Mouse (Mus musculus): ENCODE measurements around the gene Nudt3.
A peak's percentile ranks its signal among the peaks of the same experiment; 100 is the strongest.
"Not testable (repeated sequence)": the region's sequence is repeated elsewhere in the genome, so short reads cannot be mapped to it uniquely, and the experiment has no call there.

The Nudt3 gene

DNA sequence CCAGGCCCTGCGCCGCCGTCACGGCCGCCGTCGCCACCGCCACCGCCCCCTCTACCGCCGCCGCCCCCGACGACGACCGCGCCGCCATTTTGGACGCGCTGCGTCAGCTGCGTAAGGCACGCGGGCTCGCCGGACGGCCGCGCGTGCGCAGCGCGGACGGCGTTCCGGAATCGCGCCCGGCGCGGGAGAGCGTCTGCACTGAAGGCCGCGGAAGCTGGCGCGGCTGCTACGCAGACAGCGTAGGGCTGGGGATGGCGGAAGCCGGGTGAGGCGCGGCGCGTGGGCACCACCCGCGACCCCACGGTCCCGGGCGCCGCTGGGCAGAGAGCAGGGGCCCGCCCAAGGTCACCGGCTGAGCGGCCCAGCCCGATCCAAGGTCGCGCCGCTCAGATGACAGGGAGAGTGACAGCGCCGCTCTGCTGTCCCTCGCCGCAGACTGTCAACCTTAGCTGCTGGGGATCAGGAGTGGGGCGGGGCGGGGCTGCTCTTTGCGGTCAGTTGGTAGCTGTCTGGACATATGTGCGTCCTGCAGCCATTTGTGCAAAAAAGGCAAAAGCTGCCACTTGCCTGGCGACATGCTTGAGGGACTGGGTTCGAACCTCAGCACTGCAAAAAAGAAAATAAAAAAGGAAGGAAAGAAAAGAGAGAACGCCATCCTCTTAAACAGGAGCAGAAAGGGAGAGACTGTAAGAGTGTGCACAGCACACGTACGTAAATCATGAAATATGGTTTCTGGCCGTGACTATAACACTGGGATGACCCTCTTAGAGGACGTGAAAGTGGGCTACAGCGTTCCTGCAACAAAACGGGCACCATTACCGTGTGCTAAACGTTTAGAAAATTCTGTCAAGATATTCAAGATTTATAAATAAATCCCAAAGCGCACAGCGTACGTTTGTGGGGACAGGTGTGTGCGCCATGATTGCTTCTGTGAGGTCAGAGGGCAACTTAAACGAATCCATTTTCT, at the start of gene Nudt3:
TSS of gene Nudt3 (minus strand) at position 136 of the 967 bp plus-strand sequence.
- peak; percentile 85 for DNase-seq (ENCODE audit: low read depth, low spot score)

DNA sequence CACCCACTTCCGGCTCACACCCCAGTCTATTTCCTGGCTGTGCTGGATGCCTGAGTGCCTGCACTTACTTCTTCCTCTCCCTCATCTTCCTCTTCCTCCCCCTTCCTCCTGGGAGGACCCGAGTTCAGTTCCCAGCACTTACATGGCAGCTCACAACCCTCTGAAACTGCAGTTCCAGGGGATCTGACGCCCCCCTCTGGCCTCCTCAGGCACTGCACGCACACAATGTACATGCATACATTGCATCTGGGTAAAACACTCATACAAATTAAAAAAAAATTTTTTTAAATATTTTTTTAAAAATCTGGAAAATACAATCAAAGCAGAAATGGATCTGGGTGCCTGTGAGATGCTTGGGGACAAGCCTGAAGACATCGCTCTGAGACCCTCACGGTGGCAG, 48.4 kb upstream of the Nudt3 start:
- no peak for DNase-seq (ENCODE audit: low read depth, low spot score)

DNA sequence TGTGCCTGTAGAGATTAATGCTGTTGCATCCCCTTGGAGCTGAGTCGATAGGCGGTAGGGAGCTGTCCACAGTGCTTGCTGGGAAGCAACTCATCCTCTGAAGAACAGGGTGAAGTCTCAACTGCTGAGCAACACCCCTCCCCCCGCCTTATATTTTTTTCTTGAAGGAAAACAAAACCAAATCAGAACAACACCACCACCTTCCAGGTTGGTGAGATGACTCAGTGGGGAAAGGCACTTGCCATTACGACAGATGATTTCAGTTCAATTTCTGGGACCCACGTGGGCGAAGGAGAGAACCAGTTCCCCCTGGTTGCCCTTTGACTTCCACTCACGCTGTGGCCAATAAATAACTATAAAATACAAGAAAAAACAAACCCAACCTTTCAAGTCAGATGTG, 35.5 kb upstream of the Nudt3 start:
- DNase-seq (ENCODE audit: low read depth, low spot score): no peak

DNA sequence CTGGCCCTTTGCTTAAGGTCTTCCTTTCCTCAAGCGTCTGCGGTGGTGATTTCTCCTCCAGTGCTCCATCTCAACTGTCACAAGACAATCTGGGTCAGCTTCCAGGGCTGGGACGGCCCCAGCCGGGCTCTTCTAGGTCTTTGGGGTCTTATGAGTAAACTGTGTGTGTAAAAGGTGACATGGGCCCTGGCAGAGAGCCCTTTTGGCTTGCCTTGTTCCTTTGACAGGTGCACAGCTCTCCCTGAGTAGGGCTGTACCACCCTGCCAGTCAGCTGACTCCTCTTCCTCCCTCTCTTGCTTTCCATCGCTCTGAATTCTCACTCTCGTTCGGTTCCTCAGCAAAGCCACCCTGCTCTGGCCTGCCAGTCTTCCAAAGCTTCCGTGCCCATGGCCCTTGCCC, 33.8 kb upstream of the Nudt3 start:
- no peak for DNase-seq (ENCODE audit: low read depth, low spot score)

DNA sequence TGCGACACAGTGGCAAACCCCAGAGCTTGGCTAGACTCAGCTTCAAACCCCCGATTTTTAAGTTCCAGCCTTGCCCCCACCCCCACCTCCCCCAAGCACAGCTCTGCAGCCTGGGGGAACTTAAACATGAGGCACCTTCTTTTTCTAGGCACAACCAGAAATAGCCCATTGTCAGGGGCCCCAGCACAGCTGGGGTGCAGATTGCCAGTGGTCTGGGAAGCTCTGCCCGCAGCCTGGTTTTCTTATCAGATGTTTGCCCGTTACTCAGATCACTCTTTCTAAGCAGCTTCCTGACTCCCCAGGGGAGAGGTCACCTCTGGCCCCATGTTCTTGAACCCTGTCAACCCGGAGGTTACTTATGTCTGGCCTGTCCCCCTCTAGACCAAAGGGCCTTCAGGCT, 33.1 kb upstream of the Nudt3 start:
- no peak for DNase-seq (ENCODE audit: low read depth, low spot score)

DNA sequence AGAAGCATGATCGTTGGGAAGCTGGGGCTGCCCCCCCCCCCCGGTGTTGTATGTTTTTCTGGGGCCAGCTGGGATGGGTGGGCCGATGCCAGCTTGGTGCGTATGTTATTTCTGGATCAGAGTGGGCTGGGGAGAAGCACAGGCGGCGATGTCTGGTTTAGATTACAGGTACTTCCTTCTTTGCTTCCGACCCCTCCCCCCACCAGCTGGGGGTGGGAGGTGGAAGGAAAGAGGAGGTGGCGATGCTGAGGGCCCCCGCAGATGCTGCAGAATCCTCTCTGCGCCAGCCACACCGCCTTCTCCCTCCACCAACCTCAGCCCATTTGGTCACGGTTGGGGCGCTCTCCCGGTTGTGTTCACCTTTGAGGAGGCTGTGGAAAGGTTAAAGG, 32.7 kb upstream of the Nudt3 start:
- no peak for DNase-seq (ENCODE audit: low read depth, low spot score)

DNA sequence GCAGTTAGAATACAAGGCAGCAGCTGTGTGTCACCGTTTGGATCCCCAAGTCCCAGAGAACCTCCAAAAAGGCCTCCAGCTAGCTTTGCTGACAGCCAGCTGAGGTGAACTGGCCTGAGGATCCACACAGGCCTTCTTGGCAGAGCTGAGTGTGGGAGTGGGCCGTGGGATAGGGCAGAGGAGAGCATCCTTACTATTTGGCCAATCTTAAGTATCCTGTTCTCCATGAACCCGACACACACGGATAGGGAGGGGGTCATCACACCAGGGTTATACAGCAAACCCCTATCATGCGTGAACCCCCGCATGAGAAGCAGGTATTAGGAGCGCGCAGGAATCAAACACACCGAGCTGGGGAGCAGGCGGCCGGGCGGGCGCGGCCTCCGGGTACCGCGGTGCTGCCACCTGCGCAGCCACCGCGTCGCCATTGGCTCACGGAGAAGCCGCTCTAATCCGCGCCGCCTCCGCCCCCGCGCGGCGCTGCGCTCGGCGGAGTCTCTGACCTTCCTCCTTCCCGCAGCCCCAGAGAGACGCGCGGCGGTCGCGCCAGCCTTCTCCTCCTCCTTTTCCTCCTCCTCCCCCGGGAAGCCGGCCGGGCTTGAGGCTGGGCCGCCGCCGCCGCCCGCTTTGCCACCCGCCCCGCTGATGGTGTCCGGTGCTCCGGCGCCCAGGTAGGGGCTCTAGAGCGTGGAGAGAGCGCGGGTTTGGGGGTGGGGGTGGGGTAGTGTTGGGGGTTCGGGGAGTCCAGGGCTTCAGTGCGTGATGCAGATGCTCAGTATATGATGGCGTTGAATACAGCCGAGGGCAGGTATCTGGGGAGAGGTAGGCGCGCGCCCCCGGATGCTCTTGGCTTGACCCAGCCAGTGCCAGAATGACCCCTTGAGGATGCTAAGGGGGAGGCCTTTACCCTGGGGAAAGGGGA, 32.1 kb upstream of the Nudt3 start, which contains the start of gene Pacsin1:
TSS of gene Pacsin1 (plus strand) at position 421 of the 922 bp plus-strand sequence.
- peak; percentile 68 for DNase-seq (ENCODE audit: low read depth, low spot score)

DNA sequence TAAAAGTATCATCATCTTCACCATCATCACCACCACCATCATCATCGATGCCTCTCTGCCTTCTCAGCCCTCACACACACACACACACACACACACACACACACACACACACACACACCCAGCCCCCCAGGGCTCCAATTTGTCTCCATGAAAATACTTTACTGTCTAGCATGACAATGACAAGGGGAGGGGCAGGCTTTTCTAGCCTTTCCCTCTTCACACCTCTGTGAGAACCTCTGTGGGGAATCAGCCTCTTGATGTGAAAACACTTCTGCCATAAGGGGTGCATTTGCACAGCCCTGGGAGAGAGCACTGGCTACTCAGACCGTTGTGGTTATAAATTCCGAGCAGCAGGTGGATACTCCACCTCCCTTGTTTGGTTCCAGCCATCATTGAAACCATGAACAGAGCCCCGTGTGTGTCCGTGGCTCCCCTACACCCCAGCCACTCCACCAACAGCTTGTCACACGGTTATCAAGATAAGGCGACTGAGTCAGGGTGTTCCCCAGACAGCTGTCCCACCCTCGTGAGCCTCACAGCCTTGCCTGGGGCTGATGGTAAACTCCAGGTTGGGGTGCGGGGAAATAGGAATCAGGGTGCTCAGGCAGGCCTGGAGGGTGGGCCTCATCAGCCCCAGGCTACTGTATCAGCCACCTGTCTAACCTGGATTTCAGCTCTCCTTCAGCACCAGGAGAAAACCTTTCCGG, 30.1 kb upstream of the Nudt3 start:
- no peak for DNase-seq (ENCODE audit: low read depth, low spot score)

DNA sequence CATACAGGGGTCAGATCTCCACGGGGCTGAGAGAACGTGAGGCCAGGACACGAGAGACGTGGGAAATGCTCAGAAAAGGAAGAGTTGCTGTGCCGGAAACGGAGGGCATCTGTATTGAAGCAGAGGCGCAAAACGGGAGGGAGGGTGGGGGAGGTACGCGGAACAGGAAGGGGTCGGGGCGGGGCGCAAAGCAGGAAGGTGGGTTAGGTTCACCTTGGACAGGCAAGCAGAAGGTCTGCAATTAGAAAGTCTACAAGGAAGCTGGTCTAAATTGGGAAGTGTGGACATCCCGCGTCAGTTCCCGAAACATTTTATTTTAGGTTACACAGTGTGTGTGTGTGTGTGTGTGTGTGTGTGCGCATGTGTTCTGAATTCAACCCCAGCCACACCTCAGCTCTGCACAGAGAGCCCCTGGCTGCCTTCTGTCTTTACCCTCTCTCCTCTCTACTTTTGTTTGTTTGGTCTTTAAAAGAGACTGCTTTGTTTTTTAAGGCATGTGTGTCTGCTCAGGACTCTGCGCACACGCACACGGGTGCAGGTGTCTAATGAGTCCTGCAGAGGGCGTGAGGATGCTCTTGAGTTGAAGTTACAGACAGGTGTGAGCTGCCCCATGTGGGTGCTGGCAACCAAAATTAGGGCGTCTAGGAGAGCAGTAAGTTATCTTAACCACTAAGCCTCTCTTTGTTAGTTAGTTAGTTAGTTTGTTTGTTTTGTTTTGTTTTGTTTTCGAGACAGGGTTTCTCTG, 28.9 kb upstream of the Nudt3 start:
- no peak for DNase-seq (ENCODE audit: low read depth, low spot score)

DNA sequence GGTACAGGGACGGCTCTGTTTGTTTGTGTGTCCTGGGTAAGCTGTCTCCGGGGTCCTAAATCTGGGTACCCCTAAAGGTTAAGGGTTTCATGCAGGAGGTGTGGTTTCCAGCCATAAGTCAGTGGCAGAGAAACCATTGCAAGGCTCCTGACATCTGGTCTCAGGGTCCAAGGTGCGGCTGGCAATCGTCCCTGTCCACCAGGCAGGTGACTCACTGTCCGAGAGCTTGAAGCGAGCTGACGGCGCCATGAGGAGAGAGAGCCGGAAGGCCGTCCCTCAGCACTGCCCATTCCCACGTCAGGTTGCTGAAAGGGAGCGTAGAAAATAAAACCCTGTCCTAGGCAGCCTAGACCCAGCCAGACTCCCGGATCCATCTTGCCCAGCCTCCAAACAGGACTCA, 27.3 kb upstream of the Nudt3 start:
- DNase-seq (ENCODE audit: low read depth, low spot score): no peak

DNA sequence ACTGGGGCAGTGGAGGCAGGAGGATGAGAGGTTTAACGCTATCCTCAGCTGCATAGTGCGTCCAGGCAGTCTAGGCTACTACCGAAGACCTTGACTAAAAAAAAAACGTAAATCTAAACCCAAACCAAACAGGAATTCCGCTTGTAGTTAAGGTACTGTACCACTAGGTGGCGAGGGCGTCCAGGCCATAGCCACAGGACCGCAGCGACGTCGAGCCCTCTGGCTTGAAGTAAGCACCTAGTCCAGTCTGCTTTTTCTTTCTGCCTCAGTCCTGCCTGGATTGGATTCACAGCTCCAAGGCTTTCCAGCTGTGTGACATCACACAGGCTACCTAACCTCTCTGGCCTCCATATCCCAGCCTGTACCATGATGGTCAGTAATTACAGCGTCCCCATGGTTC, 26.9 kb upstream of the Nudt3 start:
- no peak for DNase-seq (ENCODE audit: low read depth, low spot score)

DNA sequence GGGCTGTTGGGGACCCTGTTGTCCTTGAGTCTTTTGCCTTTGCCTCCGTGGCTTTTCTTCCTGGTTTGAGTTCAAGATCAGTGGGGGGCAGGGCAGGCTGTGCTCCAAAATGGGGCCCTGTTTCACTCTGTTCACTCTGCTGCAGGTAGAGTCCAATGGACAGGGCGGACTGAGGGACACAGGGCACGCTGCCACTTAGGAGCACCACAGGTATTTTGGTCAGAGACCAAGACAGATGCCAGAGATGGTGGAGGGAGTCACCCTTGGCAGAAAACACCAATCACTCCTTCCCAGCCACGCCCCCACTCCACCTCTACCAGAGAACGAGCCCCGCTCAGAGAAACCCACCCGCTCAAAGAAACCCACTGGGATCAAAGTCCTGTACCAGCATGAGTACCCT, 22.5 kb upstream of the Nudt3 start:
- no peak for DNase-seq (ENCODE audit: low read depth, low spot score)

DNA sequence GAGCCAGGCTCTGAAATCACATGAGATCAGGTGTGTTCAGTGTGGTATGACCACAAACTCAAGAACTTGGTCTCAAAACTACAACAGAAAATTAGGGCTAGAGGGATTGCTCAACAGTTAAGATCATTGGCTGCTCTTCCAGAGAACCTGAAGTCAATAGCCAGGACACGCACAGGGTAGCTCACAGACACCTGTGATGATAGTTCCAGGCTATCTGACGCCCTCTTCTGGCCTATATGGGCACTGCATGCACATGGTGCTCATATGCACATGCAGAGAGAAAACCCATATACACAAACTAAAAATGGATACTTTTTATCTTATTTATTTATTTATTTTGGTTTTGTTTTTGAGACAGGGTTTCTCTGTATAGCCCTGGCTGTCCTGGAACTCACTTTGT, 21.3 kb upstream of the Nudt3 start:
- DNase-seq (ENCODE audit: low read depth, low spot score): no peak

DNA sequence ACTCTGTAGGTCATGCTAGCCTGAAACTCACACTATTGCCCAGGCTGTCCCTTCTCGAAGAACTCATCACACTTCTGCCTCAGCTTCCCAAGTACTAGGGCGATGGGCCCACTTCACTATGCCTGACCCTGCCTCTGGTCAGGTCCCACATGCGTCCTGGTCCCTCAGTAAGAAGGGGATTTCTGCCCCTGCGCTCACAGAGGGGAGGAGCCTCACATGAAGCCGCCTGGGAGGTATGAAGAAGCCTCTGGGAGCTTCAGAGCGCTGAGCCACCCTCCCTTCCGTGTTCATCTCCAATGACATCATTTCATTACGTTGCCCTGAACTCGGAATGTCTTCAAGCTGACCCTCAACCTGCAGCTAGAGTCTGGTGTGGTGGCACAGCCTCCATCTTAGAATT, 20.5 kb upstream of the Nudt3 start:
- DNase-seq (ENCODE audit: low read depth, low spot score): no peak

DNA sequence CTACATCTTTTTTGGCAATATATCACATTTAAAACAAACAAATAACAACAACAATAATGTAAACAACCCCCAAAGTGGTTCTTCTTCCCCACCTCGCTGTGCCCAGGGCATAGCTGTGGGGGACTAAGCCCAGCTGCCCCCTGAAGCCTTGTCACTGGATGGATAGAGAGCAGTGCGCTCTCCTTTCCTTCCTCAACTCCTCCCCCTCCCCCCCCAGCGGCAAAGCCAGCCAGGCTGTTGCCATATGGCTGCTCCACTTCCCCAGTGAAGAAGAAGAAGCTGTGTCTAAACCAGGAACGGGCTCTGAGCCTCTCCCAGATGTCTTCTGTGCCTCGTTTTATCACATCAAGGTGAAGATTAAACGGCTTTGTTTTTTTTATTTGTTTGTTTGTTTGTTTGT, 19.8 kb upstream of the Nudt3 start:
- no peak for DNase-seq (ENCODE audit: low read depth, low spot score)

DNA sequence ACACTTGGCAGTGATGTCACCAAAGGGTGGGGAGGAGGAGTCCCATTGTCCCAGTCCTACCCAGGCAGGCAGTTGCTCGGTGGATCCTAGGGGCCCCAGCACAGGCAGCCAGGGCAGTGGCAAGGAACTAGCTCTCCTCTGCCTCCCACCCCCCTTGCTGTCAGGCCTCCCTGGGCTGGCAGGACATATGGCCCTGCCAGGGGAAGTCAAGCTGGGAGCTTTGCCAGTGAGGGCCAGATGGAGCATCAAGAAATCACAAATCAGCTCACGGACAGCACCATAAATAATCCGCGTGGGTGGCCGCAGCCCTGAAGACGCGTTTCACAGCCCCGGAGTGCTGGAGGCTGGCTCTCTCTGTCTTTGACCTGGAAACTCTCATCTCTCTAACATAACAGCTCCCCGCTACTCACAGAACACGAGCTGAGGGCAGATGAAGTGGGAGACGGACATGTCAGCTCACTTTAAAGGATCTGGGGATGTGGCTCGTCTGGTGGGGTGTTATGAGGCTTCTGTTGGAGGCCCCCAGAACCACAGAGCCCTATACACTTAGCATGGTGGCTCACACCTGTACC, 19.3 kb upstream of the Nudt3 start:
- DNase-seq (ENCODE audit: low read depth, low spot score): no peak

DNA sequence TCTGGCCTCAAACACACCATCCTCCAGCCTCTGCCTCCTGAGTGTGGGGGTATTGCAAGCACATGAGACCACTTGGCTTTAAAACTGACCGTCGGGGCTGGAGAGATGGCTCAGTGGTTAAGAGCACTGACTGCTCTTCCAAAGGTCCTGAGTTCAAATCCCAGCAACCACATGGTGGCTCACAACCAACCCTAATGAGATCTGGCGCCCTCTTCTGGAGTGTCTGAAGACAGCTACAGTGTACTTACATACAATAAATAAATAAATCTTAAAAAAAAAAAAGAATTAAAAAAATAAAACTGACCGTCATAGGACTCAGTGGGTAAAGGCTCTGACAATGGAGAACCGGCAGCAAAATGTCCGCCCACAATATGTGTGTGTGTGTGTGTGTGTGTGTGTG, 16.6 kb upstream of the Nudt3 start:
- not testable (repeated sequence) for DNase-seq (ENCODE audit: low read depth, low spot score)

DNA sequence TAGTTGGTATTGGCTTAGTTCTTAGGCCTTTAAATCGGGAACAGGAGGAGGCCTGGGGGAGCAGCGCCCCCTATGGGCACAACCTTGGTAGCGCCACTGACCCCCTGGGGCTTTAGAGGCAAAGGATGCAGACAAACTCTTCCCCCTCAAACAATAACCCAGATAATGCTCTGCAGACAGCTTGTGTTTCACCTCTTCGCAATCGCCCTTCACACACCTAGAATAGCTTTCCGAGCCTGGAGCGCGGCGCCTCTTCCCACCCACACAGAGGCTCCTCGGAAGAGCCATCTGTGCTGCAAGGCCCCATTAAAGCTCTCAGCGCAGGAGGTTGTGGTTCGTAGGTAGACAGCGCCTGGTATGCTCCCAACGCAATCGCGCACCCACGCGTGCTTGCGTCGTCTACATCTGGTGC, 15.6 kb upstream of the Nudt3 start:
- no peak for DNase-seq (ENCODE audit: low read depth, low spot score)

DNA sequence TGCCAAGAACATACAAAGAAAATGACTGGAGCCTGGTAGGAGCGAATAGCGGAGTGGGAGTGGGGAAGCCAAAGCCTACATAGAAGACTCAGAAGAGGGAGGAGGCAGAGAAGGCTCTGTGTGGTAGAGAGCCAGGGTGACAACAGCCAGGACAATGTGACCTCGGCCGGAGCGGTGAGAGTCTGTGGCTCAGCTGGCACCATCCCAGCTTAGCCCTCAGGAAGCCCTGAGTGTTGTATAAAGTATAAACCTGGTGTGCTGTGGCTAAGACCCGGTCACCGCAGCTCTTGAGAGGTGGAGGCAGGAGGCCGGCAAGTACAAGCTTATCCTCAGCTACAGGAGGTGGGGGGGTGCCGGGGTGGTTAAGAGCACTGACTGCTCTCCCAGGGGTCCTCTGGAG, 14.0 kb upstream of the Nudt3 start:
- no peak for DNase-seq (ENCODE audit: low read depth, low spot score)

DNA sequence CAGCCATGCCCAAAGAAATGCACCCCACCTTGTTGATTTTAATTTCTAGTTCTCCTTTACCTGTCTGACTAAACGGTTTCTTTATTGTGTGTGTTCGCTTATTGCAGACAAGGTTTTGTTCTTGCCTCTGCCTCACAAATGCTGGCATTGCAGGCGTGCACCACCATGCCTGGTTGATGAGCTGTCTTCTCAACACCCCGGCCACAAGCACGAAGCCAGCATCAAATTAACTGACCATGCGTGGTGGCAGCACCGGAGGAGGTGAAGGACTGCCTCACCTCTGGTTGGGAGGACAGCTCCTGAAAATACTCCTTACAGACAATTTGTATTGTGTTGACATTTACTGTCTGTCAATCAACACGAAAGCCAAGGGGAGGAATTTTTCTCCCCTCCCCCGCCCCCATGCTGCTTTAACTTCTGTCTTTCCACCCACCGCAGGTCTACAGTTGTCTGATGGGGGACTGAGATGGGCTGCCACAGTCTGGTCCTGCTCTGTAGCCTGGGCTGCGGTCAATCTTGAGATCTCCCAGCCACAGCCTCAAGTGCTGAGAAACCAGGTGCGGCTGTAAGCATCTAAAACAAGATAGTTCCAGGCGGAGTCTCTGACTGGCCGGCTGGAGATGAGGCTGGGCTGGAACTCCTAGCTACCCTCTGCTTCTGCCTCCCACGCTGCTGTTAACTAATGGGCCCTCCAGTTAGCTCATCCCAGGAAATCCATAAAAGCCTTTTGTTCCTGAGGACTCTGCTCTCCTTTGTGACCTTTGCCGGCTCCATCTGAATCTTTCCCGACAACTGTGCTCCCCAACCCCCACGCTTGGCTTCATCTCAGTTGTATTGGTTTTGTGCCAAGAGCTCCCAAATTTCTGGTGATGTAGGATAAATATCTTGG, 13.1 kb upstream of the Nudt3 start, which contains the start of gene Rps10:
TSS of gene Rps10 (minus strand) at position 538 of the 889 bp plus-strand sequence.
- DNase-seq (ENCODE audit: low read depth, low spot score): no peak
